Mouse (Mus musculus): ENCODE data around the gene Pga5. TPM values are rescaled to one million over a fixed set of nuclear protein-coding genes. Genes with fewer than 3 reads are reported as not detected.
A peak's percentile ranks its signal among the peaks of the same experiment; 100 is the strongest.

Gene Pga5
- polyA plus RNA-seq, 1 experiment, result not detected

GRCm38 (mm10) chr19:10661919-10662318 is 16.0 kb downstream of the Pga5 start:
- no peak for TF ChIP-seq POLR2A (IDR thresholded peaks at IDR 0.05; ENCODE audit: low read depth, low read length)
- TF ChIP-seq CTCF (IDR thresholded peaks at IDR 0.05; ENCODE audit: extremely low read depth, insufficient read depth, insufficient read length, insufficient replicate concordance), result no peak
- Histone ChIP-seq H3K4me3 (ENCODE audit: extremely low read depth, insufficient read depth, insufficient read length) (no peak overlapping the region), H3K27ac (ENCODE audit: insufficient read depth, low read length) (no peak overlapping the region), H3K4me1 (ENCODE audit: control insufficient read depth, insufficient read depth, insufficient read length) (no peaks in the 10 kb centered on the region), H3K36me3 (ENCODE audit: control insufficient read depth, insufficient read depth, low read length) (no peaks in the 10 kb centered on the region), H3K27me3 (ENCODE audit: control insufficient read depth, insufficient read depth, low read length) (no peaks in the 10 kb centered on the region)
- 70% methylated on average over 2 of the region's 2 CpGs for WGBS
- DNase-seq (ENCODE audit: low read depth in 1 of 2, low spot score in 2 of 2), result no peak

- Histone ChIP-seq H3K4me3 (ENCODE audit: extremely low read depth, insufficient read depth, insufficient read length) (no peak overlapping the region), H3K27ac (ENCODE audit: insufficient read depth, low read length) (peak overlapping the region; percentile 53; the same call in 1 of the 2 replicates), H3K27me3 (ENCODE audit: control insufficient read depth, insufficient read depth, low read length) (no peaks in the 10 kb centered on the region), H3K36me3 (ENCODE audit: control insufficient read depth, insufficient read depth, low read length) (no peaks in the 10 kb centered on the region), H3K4me1 (ENCODE audit: control insufficient read depth, insufficient read depth, insufficient read length) (no peaks in the 10 kb centered on the region)
- no peak for TF ChIP-seq CTCF (IDR thresholded peaks at IDR 0.05; ENCODE audit: extremely low read depth, insufficient read depth, insufficient read length, insufficient replicate concordance)
- TF ChIP-seq POLR2A (IDR thresholded peaks at IDR 0.05; ENCODE audit: low read depth, low read length), result no peak
- no peak for DNase-seq (ENCODE audit: low read depth in 1 of 2, low spot score in 2 of 2)
- 78% methylated on average over 5 of the region's 5 CpGs for WGBS
Measured at GRCm38 (mm10) chr19:10661373-10661772, 16.5 kb downstream of the Pga5 start.

GRCm38 (mm10) chr19:10658406-10658805 is 19.5 kb downstream of the Pga5 start:
- H3K27ac ChIP-seq (ENCODE audit: insufficient read depth, low read length), result no peak overlapping the region
- no peak overlapping the region for H3K4me3 ChIP-seq (ENCODE audit: extremely low read depth, insufficient read depth, insufficient read length)
- no peak for DNase-seq (ENCODE audit: low read depth in 1 of 2, low spot score in 2 of 2)
- H3K4me1 ChIP-seq (ENCODE audit: control insufficient read depth, insufficient read depth, insufficient read length), result no peaks in the 10 kb centered on the region
- WGBS, result 78% methylated on average over 2 of the region's 2 CpGs
- TF ChIP-seq POLR2A (IDR thresholded peaks at IDR 0.05; ENCODE audit: low read depth, low read length), result no peak
- TF ChIP-seq CTCF (IDR thresholded peaks at IDR 0.05; ENCODE audit: extremely low read depth, insufficient read depth, insufficient read length, insufficient replicate concordance), result no peak
- H3K27me3 ChIP-seq (ENCODE audit: control insufficient read depth, insufficient read depth, low read length), result no peaks in the 10 kb centered on the region
- no peaks in the 10 kb centered on the region for H3K36me3 ChIP-seq (ENCODE audit: control insufficient read depth, insufficient read depth, low read length)

GRCm38 (mm10) chr19:10657742-10658141 is 20.1 kb downstream of the Pga5 start:
- Histone ChIP-seq H3K4me3 (ENCODE audit: extremely low read depth, insufficient read depth, insufficient read length) (no peak overlapping the region), H3K27me3 (ENCODE audit: control insufficient read depth, insufficient read depth, low read length) (no peaks in the 10 kb centered on the region), H3K27ac (ENCODE audit: insufficient read depth, low read length) (no peak overlapping the region), H3K4me1 (ENCODE audit: control insufficient read depth, insufficient read depth, insufficient read length) (no peaks in the 10 kb centered on the region), H3K36me3 (ENCODE audit: control insufficient read depth, insufficient read depth, low read length) (no peaks in the 10 kb centered on the region)
- TF ChIP-seq CTCF (IDR thresholded peaks at IDR 0.05; ENCODE audit: extremely low read depth, insufficient read depth, insufficient read length, insufficient replicate concordance) (no peak), POLR2A (IDR thresholded peaks at IDR 0.05; ENCODE audit: low read depth, low read length) (no peak)
- DNase-seq (ENCODE audit: low read depth in 1 of 2, low spot score in 2 of 2), result no peak
- 88% methylated on average over 5 of the region's 5 CpGs for WGBS

- H3K36me3 ChIP-seq (ENCODE audit: control insufficient read depth, insufficient read depth, low read length), result no peaks in the 10 kb centered on the region
- H3K27ac ChIP-seq (ENCODE audit: insufficient read depth, low read length), result no peak overlapping the region
- WGBS, result 73% methylated on average over 3 of the region's 3 CpGs
- DNase-seq (ENCODE audit: low read depth in 1 of 2, low spot score in 2 of 2), result no peak
- H3K27me3 ChIP-seq (ENCODE audit: control insufficient read depth, insufficient read depth, low read length), result no peaks in the 10 kb centered on the region
- no peak overlapping the region for H3K4me3 ChIP-seq (ENCODE audit: extremely low read depth, insufficient read depth, insufficient read length)
- no peaks in the 10 kb centered on the region for H3K4me1 ChIP-seq (ENCODE audit: control insufficient read depth, insufficient read depth, insufficient read length)
- TF ChIP-seq POLR2A (IDR thresholded peaks at IDR 0.05; ENCODE audit: low read depth, low read length), result no peak
- no peak for TF ChIP-seq CTCF (IDR thresholded peaks at IDR 0.05; ENCODE audit: extremely low read depth, insufficient read depth, insufficient read length, insufficient replicate concordance)
Measured at GRCm38 (mm10) chr19:10656058-10656457, 21.8 kb downstream of the Pga5 start.

GRCm38 (mm10) chr19:10648156-10648555 is 29.7 kb downstream of the Pga5 start:
- H3K36me3 ChIP-seq (ENCODE audit: control insufficient read depth, insufficient read depth, low read length), result no peaks in the 10 kb centered on the region
- H3K4me1 ChIP-seq (ENCODE audit: control insufficient read depth, insufficient read depth, insufficient read length), result no peaks in the 10 kb centered on the region
- peak; percentile 14 to 53 for DNase-seq (ENCODE audit: low read depth in 1 of 2, low spot score in 2 of 2)
- H3K27me3 ChIP-seq (ENCODE audit: control insufficient read depth, insufficient read depth, low read length), result no peaks in the 10 kb centered on the region
- H3K4me3 ChIP-seq (ENCODE audit: extremely low read depth, insufficient read depth, insufficient read length), result no peak overlapping the region
- no peak for TF ChIP-seq CTCF (IDR thresholded peaks at IDR 0.05; ENCODE audit: extremely low read depth, insufficient read depth, insufficient read length, insufficient replicate concordance)
- no peak for TF ChIP-seq POLR2A (IDR thresholded peaks at IDR 0.05; ENCODE audit: low read depth, low read length)
- H3K27ac ChIP-seq (ENCODE audit: insufficient read depth, low read length), result no peak overlapping the region
- 62% methylated on average over 8 of the region's 8 CpGs for WGBS

GRCm38 (mm10) chr19:10645616-10646015 is 32.3 kb downstream of the Pga5 start:
- H3K27ac ChIP-seq (ENCODE audit: insufficient read depth, low read length), result no peak overlapping the region
- no peak overlapping the region for H3K4me3 ChIP-seq (ENCODE audit: extremely low read depth, insufficient read depth, insufficient read length)
- H3K36me3 ChIP-seq (ENCODE audit: control insufficient read depth, insufficient read depth, low read length), result no peaks in the 10 kb centered on the region
- no peaks in the 10 kb centered on the region for H3K27me3 ChIP-seq (ENCODE audit: control insufficient read depth, insufficient read depth, low read length)
- no peaks in the 10 kb centered on the region for H3K4me1 ChIP-seq (ENCODE audit: control insufficient read depth, insufficient read depth, insufficient read length)
- no peak for DNase-seq (ENCODE audit: low read depth in 1 of 2, low spot score in 2 of 2)
- 88% methylated on average over 2 of the region's 2 CpGs for WGBS
- TF ChIP-seq CTCF (IDR thresholded peaks at IDR 0.05; ENCODE audit: extremely low read depth, insufficient read depth, insufficient read length, insufficient replicate concordance) (no peak), POLR2A (IDR thresholded peaks at IDR 0.05; ENCODE audit: low read depth, low read length) (no peak)

Data from spleen, adult 2 months (tissue).